Mouse (Mus musculus) cortical plate, adult 2 months (tissue): Measurements from ENCODE around the gene Gm3138. TPM values are rescaled to one million over a fixed set of nuclear protein-coding genes. Genes with fewer than 3 reads are reported as not detected.
"Not testable (repeated sequence)": the region's sequence is repeated elsewhere in the genome, so short reads cannot be mapped to it uniquely, and the experiment has no call there.

Experiments
- H3K27ac ChIP-seq: fragments of 200-500 bp; 2 replicates; pipeline ENCODE4 v1.5.1; 2012; ENCODE audit warnings: low read length, control low read depth, inconsistent platforms; ENCODE audit not compliant: insufficient read depth
- H3K4me1 ChIP-seq: fragments of 200-500 bp; 2 replicates; pipeline ENCODE4 v1.6.1; 2011; ENCODE audit warnings: low read length; ENCODE audit not compliant: control insufficient read depth, insufficient read depth
- H3K4me3 ChIP-seq: fragments of 200-500 bp; 2 replicates; pipeline ENCODE4 v1.5.1; 2011; ENCODE audit warnings: mild to moderate bottlenecking, low read length, control low read depth; ENCODE audit not compliant: insufficient read depth
- polyA plus RNA-seq: library from polyadenylated mRNA; depleted of rRNA; stranded (reverse); fragments of >200 nt; gene quantifications from 2 replicates; pipeline ENCODE4 v1.2.3, GENCODE M21; 2012; rRNA removed

Gm3138 gene
- polyA plus RNA-seq = not detected in 2 replicates

DNA sequence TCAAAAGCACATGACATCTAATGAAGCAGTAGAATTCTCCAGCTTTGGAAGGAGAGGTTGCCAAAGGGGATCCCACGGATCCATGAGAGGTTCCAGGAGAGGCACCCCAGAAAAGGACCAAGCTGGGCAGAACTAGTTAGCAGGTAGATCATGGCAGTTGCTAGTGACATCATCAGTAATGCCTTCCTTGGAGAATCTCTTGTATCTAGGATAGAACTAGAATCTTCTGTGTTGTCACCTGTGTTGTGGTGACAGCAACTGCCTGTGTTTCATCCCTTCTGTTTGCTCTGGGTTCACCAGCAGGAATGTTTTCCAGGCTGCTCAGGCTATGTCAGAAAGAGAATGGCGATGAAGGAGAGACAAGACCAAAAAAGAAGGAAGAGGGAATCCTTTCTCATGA is at the start of gene Gm3138:
Gm3138 (plus strand) TSS at position 301 of the 400 bp plus-strand sequence.
- not testable (repeated sequence) for H3K4me1 ChIP-seq, H3K4me3 ChIP-seq

DNA sequence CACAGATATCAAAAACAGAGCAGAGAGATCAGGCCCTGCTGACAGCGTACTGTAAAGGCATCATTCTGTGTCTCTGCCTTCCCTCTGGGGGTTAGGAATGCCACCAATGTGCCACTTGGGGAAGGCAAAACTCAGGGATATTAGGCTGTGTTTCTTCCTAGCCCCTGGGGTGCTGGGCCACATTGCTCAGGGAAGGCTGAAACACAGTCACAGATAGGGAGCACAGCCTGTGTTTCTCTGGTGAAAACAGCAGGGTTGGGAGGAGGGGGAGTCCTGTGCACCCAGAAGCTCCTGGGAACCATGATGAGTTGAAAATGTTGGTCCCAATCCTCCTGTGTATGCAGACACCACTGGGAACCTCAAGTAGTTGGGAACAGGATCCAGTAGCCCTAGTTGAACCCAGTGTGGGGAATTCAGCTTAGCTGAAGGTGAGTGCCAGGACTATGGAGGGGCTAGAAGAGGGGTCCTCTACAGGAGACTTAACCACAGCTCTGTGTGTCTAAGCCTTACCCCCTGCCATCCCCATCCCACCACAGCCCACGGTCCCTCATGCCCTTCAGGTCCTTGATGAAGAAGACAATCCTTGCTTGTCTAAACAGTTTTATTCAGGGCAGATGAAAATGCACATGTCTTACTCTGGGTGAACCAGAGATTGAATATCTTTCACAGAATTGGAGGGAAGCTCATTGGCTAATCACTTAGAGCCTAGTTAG is 20.0 kb downstream of the Gm3138 start:
- not testable (repeated sequence) for H3K27ac ChIP-seq, H3K4me1 ChIP-seq

More for the DNA sequence above, at the start of gene Gm3138:
- H3K27ac ChIP-seq = not testable (repeated sequence)

DNA sequence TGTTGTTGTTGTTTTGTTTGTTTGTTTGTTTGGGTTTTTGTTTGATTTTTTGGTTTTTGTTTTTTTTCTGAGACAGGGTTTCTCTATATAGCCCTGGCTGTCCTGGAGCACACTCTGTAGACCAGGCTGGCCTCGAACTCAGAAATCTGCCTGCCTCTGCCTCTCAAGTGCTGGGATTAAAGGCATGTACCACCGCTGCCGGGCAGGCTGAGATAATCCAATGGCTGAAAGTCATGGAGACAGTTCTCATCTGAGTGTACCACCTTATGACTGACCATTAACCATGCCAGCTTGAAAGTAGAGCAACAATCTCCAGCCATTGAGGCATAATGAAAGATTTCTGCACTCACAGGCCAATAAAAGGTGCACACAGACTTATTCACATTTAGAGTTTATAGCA is 30.4 kb downstream of the Gm3138 start:
- not testable (repeated sequence) for H3K4me1 ChIP-seq, H3K4me3 ChIP-seq, H3K27ac ChIP-seq

More for the DNA sequence above, 20.0 kb downstream of the Gm3138 start:
- not testable (repeated sequence) for H3K4me3 ChIP-seq

Other genes with a start within 250 kb of the Gm3138 start
- gene Gm5796, start 225.7 kb upstream of the Gm3138 start, polyA plus RNA-seq = 0.17 and 0.25 TPM in 2 replicates
- not detected in 2 replicates for gene Gm3115, start 165.5 kb upstream of the Gm3138 start, polyA plus RNA-seq
- gene Gm8108, start 139.1 kb upstream of the Gm3138 start, polyA plus RNA-seq = 0.90 and 1.1 TPM in 2 replicates
- gene Gm3127, start 84.6 kb upstream of the Gm3138 start, polyA plus RNA-seq = not detected in 2 replicates
- 0.81 and 1.1 TPM in 2 replicates for gene Gm2974, start 67.1 kb upstream of the Gm3138 start, polyA plus RNA-seq
- not detected in 2 replicates for gene Gm3149, start 67.7 kb downstream of the Gm3138 start, polyA plus RNA-seq
- gene 2610042L04Rik, start 85.1 kb downstream of the Gm3138 start, polyA plus RNA-seq = 0.50 and 0.81 TPM in 2 replicates
- gene Gm3159, start 147.9 kb downstream of the Gm3138 start, polyA plus RNA-seq = not detected in 2 replicates
- gene Gm3164, start 165.8 kb downstream of the Gm3138 start, polyA plus RNA-seq = 0.34 and 0.40 TPM in 2 replicates
- 1.8 TPM in 1 of 2 replicates, not detected in the other for gene Gm3173, start 181.4 kb downstream of the Gm3138 start, polyA plus RNA-seq
- gene Gm3182, start 232.1 kb downstream of the Gm3138 start, polyA plus RNA-seq = 0.06 and 0.08 TPM in 2 replicates